Mouse (Mus musculus) kidney, embryonic 16.5 days (tissue): ENCODE measurements at regions not wholly inside any gene's neighbourhood (a gene's known extent, or its start where the extent isn't known, plus 50 kb on each side); places are given as distances from the start of the nearest gene placed in this dataset.
"Not testable (repeated sequence)": the region's sequence is repeated elsewhere in the genome, so short reads cannot be mapped to it uniquely, and the experiment has no call there.

Source experiments
- ATAC-seq: fragments of 200-750 bp; cut with Nextera tagmentation; 2 replicates; pipeline ENCODE4 v1.8.0; 2017; ENCODE audit warnings: moderate TSS enrichment; ENCODE audit not compliant: low FRiP score, low TSS enrichment
- H3K27ac ChIP-seq: fragments of 300-500 bp; sonication (generic); 2 replicates; pipeline ENCODE4 v1.5.1; 2014; ENCODE audit warnings: low read length
- H3K27me3 ChIP-seq: fragments of 300-500 bp; sonication (generic); 2 replicates; pipeline ENCODE4 v1.6.1; 2014; ENCODE audit warnings: low read length, control low read depth, mixed read lengths; ENCODE audit not compliant: insufficient read depth
- H3K36me3 ChIP-seq: fragments of 300-500 bp; sonication (generic); 2 replicates; pipeline ENCODE4 v1.6.1; 2014; ENCODE audit warnings: low read length, control low read depth, mixed read lengths; ENCODE audit not compliant: insufficient read depth
- H3K4me1 ChIP-seq: fragments of 300-500 bp; sonication (generic); 2 replicates; pipeline ENCODE4 v1.6.1; 2014; ENCODE audit warnings: low read length, control low read depth, mixed read lengths; ENCODE audit not compliant: insufficient read depth
- H3K4me2 ChIP-seq: fragments of 300-500 bp; sonication (generic); replicated peaks from 2 replicates; pipeline ENCODE4 v1.6.1; 2014; ENCODE audit warnings: low read depth, low read length
- H3K4me3 ChIP-seq: fragments of 300-500 bp; sonication (generic); 2 replicates; pipeline ENCODE4 v1.5.1; 2014; ENCODE audit warnings: mild to moderate bottlenecking, low read length
- H3K9ac ChIP-seq: fragments of 300-500 bp; sonication (generic); replicated peaks from 2 replicates; pipeline ENCODE4 v1.6.1; 2014; ENCODE audit warnings: low read length
- H3K9me3 ChIP-seq: fragments of 300-500 bp; sonication (generic); 2 replicates; pipeline ENCODE4 v1.6.1; 2016; ENCODE audit warnings: low read length, control low read depth
- WGBS: fragments of 180-500 bp; shearing (Covaris S2); extraction: QIAGEN DNeasy Blood & Tissue Kit; methylation state at CpG from one replicate; pipeline ENCODE4 v1.1.7; 2014; 5-methylcytosine and 5-hydroxymethylcytosine counted together

DNA sequence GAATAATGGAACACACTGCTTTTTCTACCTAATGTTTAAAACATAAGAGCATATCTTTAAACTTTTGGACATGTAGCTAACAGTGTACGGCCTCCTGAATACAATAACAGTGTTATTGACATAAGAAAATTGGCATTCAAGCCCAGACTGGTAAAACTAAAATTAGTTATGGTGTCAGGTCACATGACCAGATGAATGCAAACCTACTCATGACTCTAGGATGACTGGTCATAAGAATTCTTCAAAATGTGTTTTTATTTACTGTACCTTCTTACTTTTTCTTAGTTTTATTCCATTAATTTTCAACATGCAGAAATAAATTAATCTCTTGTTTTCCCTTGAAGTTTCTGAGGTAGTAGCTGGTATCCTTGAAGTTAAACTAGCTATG is 404.4 kb upstream of the Npsr1 start:
- Histone ChIP-seq H3K9ac (no peak overlapping the region), H3K9me3 (no peaks in the 10 kb centered on the region), H3K27ac (no peak overlapping the region), H3K27me3 (no peaks in the 10 kb centered on the region), H3K36me3 (no peaks in the 10 kb centered on the region), H3K4me1 (no peaks in the 10 kb centered on the region), H3K4me2 (no peak overlapping the region), H3K4me3 (no peak overlapping the region)
- ATAC-seq = no peak
- WGBS = 70% methylated on average over 1 of the region's 1 CpGs

DNA sequence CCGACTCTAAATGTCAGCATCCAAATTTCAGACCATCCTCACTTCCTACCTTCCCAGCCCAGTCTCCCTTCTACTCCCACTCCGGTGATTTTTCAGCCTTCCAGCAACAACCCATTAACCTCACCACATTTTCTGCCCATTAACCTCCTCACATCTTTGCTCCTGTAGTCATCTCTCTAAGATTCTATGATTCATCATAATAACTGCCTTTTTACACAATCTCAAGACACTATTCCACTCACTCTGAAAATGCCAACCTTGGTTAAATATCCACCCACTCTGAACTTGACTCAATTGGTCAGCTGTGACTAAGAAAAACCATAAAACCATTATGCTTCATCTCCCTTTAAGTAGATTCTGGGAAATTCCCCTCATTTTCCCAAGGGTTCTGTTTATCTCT is 403.3 kb upstream of the Npsr1 start:
- no peaks in the 10 kb centered on the region for H3K4me1 ChIP-seq
- ATAC-seq = no peak
- WGBS = 70% methylated on average over 2 of the region's 2 CpGs

DNA sequence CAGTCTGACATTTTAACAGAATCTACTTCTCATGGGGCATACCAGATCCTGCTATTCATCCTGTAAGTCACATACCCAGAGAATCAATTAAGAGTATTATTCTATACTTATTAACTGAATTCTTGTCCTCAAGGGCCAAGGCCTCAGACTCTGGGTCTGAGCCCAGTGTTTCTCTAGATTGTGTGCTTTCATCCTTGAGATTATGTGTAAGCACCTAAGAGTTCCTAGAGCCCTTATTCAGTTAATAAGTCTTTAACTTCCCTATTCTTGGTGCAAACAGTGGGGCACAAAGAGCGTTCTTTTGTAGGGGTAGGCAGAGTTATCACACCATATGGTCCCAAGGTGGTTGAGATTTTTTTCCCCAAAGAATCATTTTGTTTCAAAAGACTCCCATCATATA is 397.2 kb upstream of the Npsr1 start:
- Histone ChIP-seq H3K4me1 (no peaks in the 10 kb centered on the region), H3K27ac (no peak overlapping the region), H3K4me2 (no peak overlapping the region), H3K9me3 (no peaks in the 10 kb centered on the region), H3K36me3 (no peaks in the 10 kb centered on the region), H3K4me3 (no peak overlapping the region), H3K9ac (no peak overlapping the region), H3K27me3 (no peaks in the 10 kb centered on the region)
- WGBS = 85% methylated on average over 1 of the region's 1 CpGs
- ATAC-seq = no peak

More for the DNA sequence above, 403.3 kb upstream of the Npsr1 start:
- no peaks in the 10 kb centered on the region for H3K27me3 ChIP-seq
- H3K4me3 ChIP-seq = no peak overlapping the region
- H3K36me3 ChIP-seq = no peaks in the 10 kb centered on the region
- no peaks in the 10 kb centered on the region for H3K9me3 ChIP-seq
- no peak overlapping the region for H3K4me2 ChIP-seq
- no peak overlapping the region for H3K27ac ChIP-seq
- no peak overlapping the region for H3K9ac ChIP-seq

DNA sequence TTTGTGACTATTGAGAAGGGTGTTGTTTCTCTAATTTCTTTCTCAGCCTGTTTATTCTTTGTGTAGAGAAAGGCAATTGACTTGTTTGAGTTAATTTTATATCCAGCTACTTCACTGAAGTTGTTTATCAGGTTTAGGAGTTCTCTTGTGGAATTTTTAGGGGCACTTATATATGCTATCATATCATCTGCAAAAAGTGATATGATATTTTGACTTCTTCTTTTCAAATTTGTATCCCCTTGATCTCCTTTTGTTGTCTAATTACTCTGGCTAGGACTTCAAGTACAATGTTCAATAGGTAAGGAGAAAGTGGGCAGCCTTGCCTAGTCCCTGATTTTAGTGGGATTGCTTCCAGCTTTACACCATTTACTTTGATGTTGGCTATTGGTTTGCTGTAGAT is 380.2 kb upstream of the Npsr1 start:
- not testable (repeated sequence) for ATAC-seq, H3K9ac ChIP-seq, H3K27ac ChIP-seq, H3K4me2 ChIP-seq, H3K36me3 ChIP-seq, H3K4me3 ChIP-seq, H3K9me3 ChIP-seq, H3K27me3 ChIP-seq, H3K4me1 ChIP-seq

DNA sequence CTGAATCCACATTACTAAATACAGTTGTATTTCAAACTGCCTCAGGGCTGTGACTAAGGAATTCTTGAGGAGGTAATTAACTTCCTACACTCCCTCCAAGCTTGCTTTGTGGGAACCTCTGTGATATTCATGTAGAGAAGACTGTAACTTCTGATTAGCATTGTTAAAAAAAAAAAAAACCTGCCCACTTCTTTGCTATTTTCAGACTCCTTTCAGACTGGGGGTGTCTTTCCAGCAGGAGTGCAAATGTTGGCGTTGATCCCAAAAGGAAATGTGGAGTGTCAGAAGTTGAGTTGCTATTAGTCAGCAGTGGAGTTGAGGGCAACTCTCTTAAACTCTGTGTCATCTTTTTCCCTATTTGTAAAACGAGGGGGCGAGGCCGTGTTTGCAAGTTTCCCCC is 369.0 kb upstream of the Npsr1 start:
- H3K27me3 ChIP-seq = no peaks in the 10 kb centered on the region
- no peaks in the 10 kb centered on the region for H3K4me1 ChIP-seq
- WGBS = 48% methylated on average over 4 of the region's 4 CpGs
- H3K27ac ChIP-seq = no peak overlapping the region
- H3K9ac ChIP-seq = no peak overlapping the region
- no peaks in the 10 kb centered on the region for H3K36me3 ChIP-seq
- H3K4me2 ChIP-seq = no peak overlapping the region
- no peaks in the 10 kb centered on the region for H3K9me3 ChIP-seq
- H3K4me3 ChIP-seq = no peak overlapping the region
- ATAC-seq = no peak

GRCm38 (mm10) chr9:23752478-23752877 is 345.3 kb upstream of the Npsr1 start:
- WGBS = 80% methylated on average over 5 of the region's 5 CpGs
- Histone ChIP-seq H3K9me3 (no peaks in the 10 kb centered on the region), H3K9ac (no peak overlapping the region), H3K4me3 (no peak overlapping the region), H3K4me2 (no peak overlapping the region), H3K36me3 (no peaks in the 10 kb centered on the region), H3K27me3 (no peaks in the 10 kb centered on the region), H3K27ac (no peak overlapping the region), H3K4me1 (no peaks in the 10 kb centered on the region)
- ATAC-seq = no peak

- Histone ChIP-seq H3K9me3 (no peaks in the 10 kb centered on the region), H3K27me3 (no peaks in the 10 kb centered on the region), H3K36me3 (no peaks in the 10 kb centered on the region), H3K4me3 (no peak overlapping the region), H3K27ac (no peak overlapping the region), H3K4me1 (no peaks in the 10 kb centered on the region), H3K9ac (no peak overlapping the region), H3K4me2 (no peak overlapping the region)
- WGBS = 50% methylated on average over 4 of the region's 4 CpGs
- no peak for ATAC-seq
Measured at GRCm38 (mm10) chr9:23786660-23787059, 311.1 kb upstream of the Npsr1 start.
